Mouse (Mus musculus): ENCODE data around the gene Aldh1l1. TPM values are rescaled to one million over a fixed set of nuclear protein-coding genes. Genes with fewer than 3 reads are reported as not detected.
A peak's percentile ranks its signal among the peaks of the same experiment; 100 is the strongest.

Gene Aldh1l1
- total and polyA plus RNA-seq, 3 experiments, result 0.04 to 0.14 TPM; not detected in 1

- Histone ChIP-seq H3K9ac (ENCODE audit: control insufficient read depth, low read depth, low read length, poor library complexity, severe bottlenecking) (no peak overlapping the region), H3K27ac (ENCODE audit: control insufficient read depth, low read depth, low read length) (no peak overlapping the region)
Observed at GRCm38 (mm10) chr6:90616481-90616880, 130.3 kb downstream of the Aldh1l1 start.

GRCm38 (mm10) chr6:90618274-90618673 is 132.0 kb downstream of the Aldh1l1 start:
- peak; percentile 91 for DNase-seq (ENCODE audit: low read depth, low spot score)
- Histone ChIP-seq H3K4me3 (ENCODE audit: control insufficient read depth in 1 of 2, insufficient read depth in 1 of 2, low read depth in 2 of 2, low read length in 2 of 2) (peak overlapping the region; percentile 59 to 61), H3K79me2 (ENCODE audit: control insufficient read depth, insufficient read depth, low read length, poor library complexity) (peaks cover 55% of the 10 kb centered on the region), H3K27me3 (ENCODE audit: control insufficient read depth in 1 of 2, insufficient read depth in 2 of 2, low read length in 2 of 2) (no peaks in the 10 kb centered on the region), H3K9ac (ENCODE audit: control insufficient read depth, low read depth, low read length, poor library complexity, severe bottlenecking) (peak overlapping the region; percentile 92), H3K9me3 (replicated peaks; ENCODE audit: insufficient read depth, low read length) (no peaks in the 10 kb centered on the region), H3K27ac (ENCODE audit: control insufficient read depth, low read depth, low read length) (peak overlapping the region; percentile 97), H3K4me1 (ENCODE audit: control insufficient read depth in 1 of 2, insufficient read depth in 2 of 2, low read length in 2 of 2) (peaks cover 9 to 38% of the 10 kb centered on the region in 2 experiments; a peak in 3 of 4 replicates), H3K36me3 (ENCODE audit: control insufficient read depth in 1 of 2, insufficient read depth in 2 of 2, low read length in 2 of 2) (peaks cover 0 to 19% of the 10 kb centered on the region in 2 experiments; a peak in 2 of 4 replicates)
- TF ChIP-seq POLR2AphosphoS2 (IDR thresholded peaks at IDR 0.05; ENCODE audit: low read length) (peak; percentile 83), ZKSCAN1 (IDR thresholded peaks at IDR 0.05; ENCODE audit: low read depth, low read length) (no peak), RAD21 (IDR thresholded peaks at IDR 0.05; ENCODE audit: low read depth, low read length) (no peak), KAT2A (conservative IDR thresholded peaks at IDR 0.05; ENCODE audit: low read depth, low read length) (no peak; the same call in 1 of the 2 replicates), MYB (IDR thresholded peaks at IDR 0.05; ENCODE audit: low read depth, low read length) (peak; percentile 84), E2F4 (IDR thresholded peaks at IDR 0.05; ENCODE audit: borderline replicate concordance, low read depth, low read length) (no peak), ZNF384 (IDR thresholded peaks at IDR 0.05; ENCODE audit: low read depth, low read length) (no peak), CHD1 (IDR thresholded peaks at IDR 0.05; ENCODE audit: low read depth, low read length) (no peak), HCFC1 (IDR thresholded peaks at IDR 0.05; ENCODE audit: low read depth, low read length) (peak; percentile 73), USF2 (IDR thresholded peaks at IDR 0.05; ENCODE audit: borderline replicate concordance in 1 of 2, insufficient read depth in 1 of 2, low read depth in 1 of 2, low read length in 2 of 2) (no peak), SMC3 (IDR thresholded peaks at IDR 0.05; ENCODE audit: low read depth, low read length) (no peak), GABPA (IDR thresholded peaks at IDR 0.05; ENCODE audit: low read depth, low read length) (no peak), CHD2 (IDR thresholded peaks at IDR 0.05; ENCODE audit: low read length) (peak; percentile 78), TBP (IDR thresholded peaks at IDR 0.05; ENCODE audit: low read depth, low read length) (peak; percentile 95), MYC (IDR thresholded peaks at IDR 0.05; ENCODE audit: low read depth, low read length) (peak; percentile 76), RCOR1 (IDR thresholded peaks at IDR 0.05; ENCODE audit: low read depth, low read length) (peak; percentile 88; the same call in 1 of the 2 replicates), ZC3H11A (IDR thresholded peaks at IDR 0.05; ENCODE audit: low read depth, low read length) (no peak), MAFK (IDR thresholded peaks at IDR 0.05; ENCODE audit: borderline replicate concordance, low read depth, low read length) (no peak), ETS1 (IDR thresholded peaks at IDR 0.05; ENCODE audit: low read depth, low read length) (peak; percentile 87), MAX (IDR thresholded peaks at IDR 0.05; ENCODE audit: low read length) (0 out of 2 replicates have a peak, but pooled peaks have one; percentile 11), TCF12 (IDR thresholded peaks at IDR 0.05; ENCODE audit: low read depth, low read length) (peak; percentile 96), POLR2AphosphoS5 (IDR thresholded peaks at IDR 0.05; ENCODE audit: borderline replicate concordance, low read depth, low read length) (no peak), MAZ (IDR thresholded peaks at IDR 0.05; ENCODE audit: low read depth, low read length) (peak; percentile 94; the same call in 1 of the 2 replicates), NELFE (IDR thresholded peaks at IDR 0.05; ENCODE audit: low read depth, low read length) (peak; percentile 81), USF1 (IDR thresholded peaks at IDR 0.05; ENCODE audit: low read depth, low read length) (no peak), ZMIZ1 (IDR thresholded peaks at IDR 0.05; ENCODE audit: low read depth, low read length) (peak; percentile 67; the same call in 1 of the 2 replicates), SIN3A (IDR thresholded peaks at IDR 0.05; ENCODE audit: low read length) (peak; percentile 81), CTCF (IDR thresholded peaks at IDR 0.05 in 2 of 3, conservative IDR thresholded peaks at IDR 0.05 in 1 of 3; ENCODE audit: control insufficient read depth in 1 of 3, insufficient read depth in 1 of 3, low read depth in 2 of 3, low read length in 3 of 3, poor library complexity in 1 of 3, severe bottlenecking in 1 of 3) (no peak)

More at GRCm38 (mm10) chr6:90616481-90616880, 130.3 kb downstream of the Aldh1l1 start:
- H3K79me2 ChIP-seq (ENCODE audit: control insufficient read depth, insufficient read depth, low read length, poor library complexity), result peaks cover 41% of the 10 kb centered on the region
- TF ChIP-seq EP300 (IDR thresholded peaks at IDR 0.05; ENCODE audit: low read depth in 1 of 2, low read length in 2 of 2) (no peak), HCFC1 (IDR thresholded peaks at IDR 0.05; ENCODE audit: low read depth, low read length) (no peak), MXI1 (IDR thresholded peaks at IDR 0.05; ENCODE audit: low read depth, low read length) (no peak), MYB (IDR thresholded peaks at IDR 0.05; ENCODE audit: low read depth, low read length) (no peak), MAZ (IDR thresholded peaks at IDR 0.05; ENCODE audit: low read depth, low read length) (no peak), CTCF (IDR thresholded peaks at IDR 0.05 in 2 of 3, conservative IDR thresholded peaks at IDR 0.05 in 1 of 3; ENCODE audit: control insufficient read depth in 1 of 3, insufficient read depth in 1 of 3, low read depth in 2 of 3, low read length in 3 of 3, poor library complexity in 1 of 3, severe bottlenecking in 1 of 3) (no peak), USF1 (IDR thresholded peaks at IDR 0.05; ENCODE audit: low read depth, low read length) (no peak), BHLHE40 (IDR thresholded peaks at IDR 0.05; ENCODE audit: borderline replicate concordance, low read depth, low read length) (no peak), MYC (IDR thresholded peaks at IDR 0.05; ENCODE audit: low read depth, low read length) (no peak), ETS1 (IDR thresholded peaks at IDR 0.05; ENCODE audit: low read depth, low read length) (no peak), ZC3H11A (IDR thresholded peaks at IDR 0.05; ENCODE audit: low read depth, low read length) (no peak), TAL1 (IDR thresholded peaks at IDR 0.05; ENCODE audit: low read length) (no peak)
- DNase-seq (ENCODE audit: low read depth, low spot score), result no peak
- no peaks in the 10 kb centered on the region for H3K9me3 ChIP-seq (replicated peaks; ENCODE audit: insufficient read depth, low read length)
- no peaks in the 10 kb centered on the region for H3K27me3 ChIP-seq (ENCODE audit: control insufficient read depth in 1 of 2, insufficient read depth in 2 of 2, low read length in 2 of 2)
- no peak overlapping the region for H3K4me3 ChIP-seq (ENCODE audit: control insufficient read depth in 1 of 2, insufficient read depth in 1 of 2, low read depth in 2 of 2, low read length in 2 of 2)
- H3K36me3 ChIP-seq (ENCODE audit: control insufficient read depth in 1 of 2, insufficient read depth in 2 of 2, low read length in 2 of 2), result peaks cover 0 to 9% of the 10 kb centered on the region in 2 experiments; a peak in 2 of 4 replicates
- H3K4me1 ChIP-seq (ENCODE audit: control insufficient read depth in 1 of 2, insufficient read depth in 2 of 2, low read length in 2 of 2), result peaks cover 3 to 25% of the 10 kb centered on the region in 2 experiments; a peak in 3 of 4 replicates
